Mouse (Mus musculus) lung, postnatal 0 days (tissue): ENCODE data around the gene Rbms1.

ENCODE experiments used
- CTCF ChIP-seq: IDR thresholded peaks from 2 replicates; pipeline ENCODE4 v1.5.1; 2016; ENCODE audit warnings: antibody characterized with exemption, mild to moderate bottlenecking
- EP300 ChIP-seq: IDR thresholded peaks from 2 replicates; pipeline ENCODE4 v1.6.1; 2016; ENCODE audit warnings: antibody characterized with exemption, mild to moderate bottlenecking, control low read depth

- TF ChIP-seq CTCF, result no peak
- TF ChIP-seq EP300, result peak; percentile 11; the same call in 1 of the 2 replicates
Observed at GRCm38 (mm10) chr2:60864977-60865376, 98.0 kb downstream of the Rbms1 start.
